Mouse (Mus musculus): ENCODE measurements around the gene Prkacb.

Gene Prkacb

DNA sequence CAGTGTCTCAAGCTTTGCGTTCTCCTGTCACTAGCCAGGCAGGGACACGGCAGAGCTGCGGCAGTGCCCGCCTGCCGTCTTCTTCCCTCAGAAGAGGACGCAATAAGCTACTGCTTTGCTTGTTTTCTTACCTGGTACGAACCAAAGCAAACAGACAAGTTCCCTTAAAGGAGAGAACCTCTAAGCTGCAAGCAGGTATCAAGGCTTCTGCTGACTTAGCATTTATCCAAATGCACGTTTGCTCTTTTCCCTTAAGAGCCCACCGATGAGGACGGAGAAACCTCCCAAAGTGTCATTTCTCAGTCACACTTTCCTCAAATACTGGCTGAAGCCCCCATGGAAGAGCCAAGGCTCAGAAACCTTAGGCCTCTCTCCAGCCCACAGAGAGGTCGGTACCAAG, 81.3 kb downstream of the Prkacb start:
- DNase-seq (ENCODE audit: low read depth, low spot score): no peak

DNA sequence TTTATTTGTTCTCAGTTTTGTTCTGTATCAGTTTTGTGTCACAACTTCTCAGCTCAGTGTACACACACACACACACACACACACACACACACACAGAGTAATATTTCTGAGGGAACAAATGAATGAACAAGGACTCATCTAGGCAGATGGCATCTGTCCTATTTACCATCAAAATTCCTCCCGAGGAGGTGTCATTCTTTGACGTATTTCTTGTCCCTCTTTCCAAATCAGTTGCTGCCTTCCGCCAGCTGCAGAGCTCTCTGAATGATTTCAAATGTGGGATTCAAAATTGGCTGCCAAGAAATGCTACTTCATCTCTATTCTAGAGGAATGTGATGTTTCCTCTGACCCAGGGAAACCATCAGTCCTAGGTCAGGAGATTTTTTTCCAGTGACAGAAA, 89.8 kb downstream of the Prkacb start:
- no peak for DNase-seq (ENCODE audit: low read depth, low spot score)

DNA sequence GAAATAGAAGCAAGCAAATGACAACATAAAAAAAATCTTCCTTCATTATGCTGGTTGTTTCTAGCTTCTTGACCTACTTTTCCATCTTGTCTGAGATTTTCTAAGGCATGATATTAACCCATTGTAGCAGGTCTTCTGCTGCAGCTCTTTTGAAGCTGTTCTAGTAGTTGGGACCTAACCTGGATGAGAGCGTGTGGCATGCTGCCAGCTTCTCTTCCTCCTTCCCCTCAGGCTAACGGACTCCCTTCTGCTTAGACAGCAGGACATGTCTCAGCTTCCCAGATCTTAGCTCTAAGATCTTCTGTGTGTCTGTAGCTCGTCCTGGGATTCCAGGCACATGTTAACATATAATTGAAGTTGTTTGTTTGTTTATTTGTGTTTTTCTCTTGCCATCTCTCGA, 93.1 kb downstream of the Prkacb start:
- no peak for DNase-seq (ENCODE audit: low read depth, low spot score)

DNA sequence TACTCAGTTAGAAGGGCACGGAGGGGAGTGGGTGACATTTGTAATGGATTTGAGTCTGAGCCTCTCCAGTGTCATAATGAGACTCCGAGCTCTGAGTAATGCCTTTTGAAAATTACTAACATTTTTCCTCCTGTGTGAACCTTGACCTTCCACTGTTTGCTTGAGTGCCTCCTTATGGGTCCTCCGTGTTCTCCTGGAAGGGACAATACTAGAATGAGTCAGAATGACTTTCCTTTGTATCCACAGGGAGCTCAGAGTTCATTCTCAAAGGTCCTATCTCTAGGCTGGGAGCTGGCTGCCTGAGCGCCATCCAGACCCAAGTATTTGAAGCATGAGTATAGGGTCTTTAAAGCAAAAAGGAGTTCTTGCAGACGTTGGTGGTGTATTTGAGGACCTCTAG, 94.5 kb downstream of the Prkacb start:
- DNase-seq (ENCODE audit: low read depth, low spot score): no peak

DNA sequence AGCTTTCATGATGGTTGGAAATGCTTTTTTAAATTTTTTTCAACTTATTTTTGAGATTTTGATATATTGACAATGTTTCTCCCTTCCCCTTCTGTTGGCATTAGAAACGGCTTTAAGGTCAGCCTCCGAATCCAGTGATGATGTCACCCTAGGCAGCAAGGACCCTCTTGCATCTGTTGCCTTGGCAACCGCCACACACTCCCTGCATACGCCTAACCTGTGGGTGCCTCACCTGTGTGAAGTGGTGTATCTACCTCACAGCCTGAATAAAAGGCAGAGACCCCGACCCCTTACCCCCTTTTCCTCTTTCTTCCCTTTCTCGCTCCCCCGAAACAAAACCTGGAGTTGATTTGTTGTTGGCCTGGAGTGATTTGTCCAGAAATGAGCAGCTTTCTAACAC, 100.5 kb downstream of the Prkacb start:
- no peak for DNase-seq (ENCODE audit: low read depth, low spot score)

DNA sequence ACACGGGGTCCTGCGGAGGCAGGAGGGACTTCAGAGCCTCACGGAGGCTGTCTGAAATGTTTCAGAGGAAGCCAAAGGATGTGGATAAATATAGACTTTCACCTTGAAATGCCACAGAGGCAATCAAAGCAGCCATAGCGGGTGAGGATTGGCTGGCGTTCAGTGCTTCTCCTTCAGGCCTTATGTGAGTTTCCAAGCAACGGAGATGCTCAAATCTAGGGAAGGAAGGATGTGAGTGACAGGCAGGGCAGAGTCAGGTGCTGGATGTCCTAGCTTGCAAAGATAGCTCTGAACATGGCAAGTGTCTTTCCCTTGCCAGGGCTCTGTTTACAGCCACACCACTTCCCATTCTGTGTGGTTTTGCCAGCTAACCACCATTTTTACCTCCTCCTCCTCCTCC, 101.2 kb downstream of the Prkacb start:
- no peak for DNase-seq (ENCODE audit: low read depth, low spot score)

DNA sequence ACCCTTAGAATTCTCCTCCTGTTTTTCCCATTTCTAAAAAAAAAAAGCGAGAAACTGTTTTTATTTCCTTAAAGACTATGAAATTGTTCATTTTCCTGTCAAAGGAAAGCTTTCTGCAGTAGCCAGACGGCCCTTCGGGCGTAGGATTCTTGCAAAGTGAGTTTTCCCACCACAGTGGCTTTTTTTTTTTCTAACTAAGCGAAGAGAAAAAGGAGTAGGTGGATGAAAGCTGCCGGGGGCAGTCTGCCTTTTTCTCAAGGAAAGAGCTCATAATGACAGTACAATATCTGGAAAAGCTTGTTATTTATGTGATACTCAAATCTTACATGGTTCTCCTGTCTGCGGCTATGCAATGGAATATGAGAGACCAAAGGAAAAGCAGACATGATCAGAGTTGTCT, 101.7 kb downstream of the Prkacb start:
- no peak for DNase-seq (ENCODE audit: low read depth, low spot score)

DNA sequence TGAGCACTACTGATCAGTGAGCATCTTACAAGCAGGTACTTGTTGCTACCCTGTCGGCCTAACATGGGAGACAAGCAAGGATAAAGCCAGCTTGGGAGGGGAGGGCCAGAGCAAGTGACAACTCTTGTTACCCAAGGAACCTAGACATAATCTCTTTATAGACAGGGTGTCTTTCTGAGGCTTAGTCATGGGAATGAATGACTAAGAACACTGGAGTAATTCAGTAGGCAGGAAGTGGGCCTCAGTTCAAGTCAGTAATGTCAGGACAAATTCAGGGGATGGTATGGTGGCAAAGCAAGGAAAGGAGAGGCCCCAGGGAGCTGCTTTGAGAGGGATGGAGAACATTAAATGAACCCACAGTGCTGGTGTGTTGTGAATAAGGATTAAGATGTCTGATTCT, 103.7 kb downstream of the Prkacb start:
- DNase-seq (ENCODE audit: low read depth, low spot score): no peak

DNA sequence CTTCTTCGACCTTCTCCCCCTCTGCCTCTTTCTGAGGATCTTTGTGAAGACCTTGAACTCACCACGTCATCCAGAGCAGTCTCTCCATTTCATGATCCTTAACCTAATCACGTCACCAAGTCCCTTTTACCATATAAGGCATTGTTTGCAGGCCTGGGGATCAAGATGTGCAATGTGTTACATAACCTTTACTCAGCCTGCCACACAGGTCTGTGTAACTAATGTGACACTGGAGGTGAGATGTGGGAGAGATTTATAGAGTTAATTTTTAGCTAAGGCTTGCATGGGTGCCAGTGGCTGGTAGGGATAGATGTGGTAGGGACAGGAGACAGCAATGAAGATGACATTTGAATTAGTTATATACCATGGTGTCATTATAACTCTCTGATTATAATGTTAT, 104.4 kb downstream of the Prkacb start:
- no peak for DNase-seq (ENCODE audit: low read depth, low spot score)

DNA sequence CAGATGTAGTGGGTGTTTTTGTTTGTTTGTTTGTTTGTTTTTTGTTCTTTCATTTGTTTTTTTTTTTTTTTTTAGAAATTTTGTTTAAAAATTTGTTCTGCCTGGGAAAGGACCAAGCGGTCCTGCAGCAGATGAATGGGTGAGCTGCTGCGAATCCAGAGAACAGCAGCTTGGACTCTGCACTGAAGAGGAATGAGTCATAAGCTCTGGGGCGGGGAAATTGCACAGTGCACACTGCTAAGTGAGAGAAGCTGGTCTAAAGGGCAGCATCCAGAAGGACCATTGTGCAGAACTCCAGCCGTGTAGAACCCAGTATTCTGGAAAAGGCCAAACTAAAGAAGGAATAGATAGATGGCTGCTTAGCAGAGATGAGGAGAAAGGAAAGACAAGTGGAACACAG, 108.7 kb downstream of the Prkacb start:
- DNase-seq (ENCODE audit: low read depth, low spot score): no peak

DNA sequence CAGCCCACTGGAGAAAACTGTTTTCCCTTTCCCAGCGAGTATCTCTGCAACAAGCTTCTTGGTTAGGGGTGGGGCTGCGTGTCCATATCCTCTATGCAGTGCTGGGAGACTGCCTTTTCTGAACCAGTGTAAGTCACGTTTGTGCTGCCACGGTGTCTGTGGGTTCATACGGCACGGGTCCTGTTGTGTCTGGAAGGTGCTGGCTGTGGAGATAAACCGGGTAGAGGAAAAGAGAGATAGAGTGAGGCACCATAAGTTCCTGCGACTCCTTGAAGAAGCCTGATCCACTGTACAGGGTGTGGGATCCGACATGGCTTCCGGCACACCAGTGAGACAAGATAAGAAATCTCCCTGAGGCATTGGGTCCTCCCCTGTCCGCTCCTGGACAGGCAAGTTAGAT, 112.7 kb downstream of the Prkacb start:
- no peak for DNase-seq (ENCODE audit: low read depth, low spot score)

DNA sequence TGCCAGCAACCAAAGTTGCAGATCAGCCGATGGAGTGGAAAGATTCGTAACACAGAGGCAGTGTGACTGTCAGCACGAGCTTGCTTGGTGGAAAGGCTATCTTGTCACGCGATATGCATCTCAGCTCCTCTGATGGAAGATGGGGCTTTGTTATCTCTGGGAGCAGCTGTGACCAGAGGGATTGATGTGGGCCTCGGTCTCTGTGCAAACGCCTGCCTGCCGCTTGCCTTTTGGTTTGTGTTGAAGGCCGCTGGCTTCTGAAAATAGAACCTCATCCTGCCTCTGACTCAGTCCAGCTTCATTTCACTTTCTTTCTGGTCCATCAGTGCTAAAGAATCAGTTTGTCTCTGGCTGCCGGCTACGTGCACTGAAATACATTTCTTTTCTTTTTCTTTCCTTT, 113.8 kb downstream of the Prkacb start:
- DNase-seq (ENCODE audit: low read depth, low spot score): no peak

DNA sequence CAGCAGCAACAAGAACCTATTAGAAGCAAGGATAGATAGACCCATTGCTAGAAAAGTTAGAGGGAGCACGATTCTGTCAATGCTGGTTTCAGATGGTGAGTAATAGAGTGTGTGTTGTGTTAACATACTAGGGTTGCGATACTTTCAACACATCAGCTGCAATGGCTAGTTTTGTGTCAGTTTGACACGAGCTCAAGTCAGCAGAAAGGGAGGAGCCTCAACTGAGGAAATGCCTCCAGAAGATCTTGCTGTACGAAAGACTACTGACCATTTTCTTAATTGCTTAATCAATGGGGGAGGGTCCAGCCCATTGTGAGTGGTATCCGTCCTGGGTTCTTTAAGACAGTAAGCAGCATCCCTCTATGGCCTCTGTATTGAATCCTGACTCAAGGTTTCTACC, 120.2 kb downstream of the Prkacb start:
- DNase-seq (ENCODE audit: low read depth, low spot score): no peak

DNA sequence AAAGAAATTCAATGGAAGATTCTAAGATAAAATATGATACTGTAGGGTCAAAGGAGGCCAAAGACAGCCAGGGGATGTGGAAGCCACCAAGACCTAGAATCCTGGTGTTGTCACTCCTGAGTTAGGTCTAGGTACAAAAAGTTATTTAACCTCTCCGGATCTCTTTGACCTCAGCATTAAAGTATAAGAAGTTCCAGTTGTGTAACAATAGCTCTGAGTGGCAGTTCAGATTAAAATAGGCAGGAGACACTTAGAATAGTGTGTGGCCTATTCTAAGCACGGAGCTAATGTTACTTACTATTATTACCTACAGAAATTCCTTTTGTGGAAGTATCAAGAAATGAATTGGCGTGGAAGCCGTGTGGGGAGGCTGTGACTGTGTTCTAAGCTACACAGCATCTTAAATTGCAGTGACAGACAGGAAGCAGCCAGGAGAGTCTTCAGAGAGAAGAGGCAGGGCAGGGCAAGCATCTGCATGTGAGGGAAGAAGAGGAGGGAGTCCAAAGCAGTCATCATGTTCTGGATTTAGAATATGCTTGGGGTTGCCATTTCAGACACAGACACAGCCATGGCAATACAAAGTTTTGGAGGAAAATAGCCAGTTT, 125.6 kb downstream of the Prkacb start:
- no peak for DNase-seq (ENCODE audit: low read depth, low spot score)

DNA sequence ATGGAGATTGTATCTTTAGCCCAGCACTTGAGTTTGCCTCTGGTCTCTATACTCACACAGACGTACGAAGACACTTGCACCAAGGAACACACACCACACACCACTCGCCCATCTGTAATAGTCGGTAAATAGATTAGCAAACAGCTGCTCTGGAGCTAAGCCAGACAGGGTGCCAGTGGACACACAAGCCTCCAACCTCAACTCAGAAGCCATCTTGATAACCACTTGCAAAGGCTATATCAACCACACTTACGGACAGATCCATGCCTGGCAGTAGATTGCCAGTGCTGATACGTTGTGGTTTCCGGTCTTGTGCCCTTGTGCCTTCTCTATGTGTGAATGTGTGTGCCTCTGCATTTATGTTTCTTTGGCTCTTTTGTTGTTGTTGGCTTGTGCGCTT, 126.4 kb downstream of the Prkacb start:
- DNase-seq (ENCODE audit: low read depth, low spot score): no peak

DNA sequence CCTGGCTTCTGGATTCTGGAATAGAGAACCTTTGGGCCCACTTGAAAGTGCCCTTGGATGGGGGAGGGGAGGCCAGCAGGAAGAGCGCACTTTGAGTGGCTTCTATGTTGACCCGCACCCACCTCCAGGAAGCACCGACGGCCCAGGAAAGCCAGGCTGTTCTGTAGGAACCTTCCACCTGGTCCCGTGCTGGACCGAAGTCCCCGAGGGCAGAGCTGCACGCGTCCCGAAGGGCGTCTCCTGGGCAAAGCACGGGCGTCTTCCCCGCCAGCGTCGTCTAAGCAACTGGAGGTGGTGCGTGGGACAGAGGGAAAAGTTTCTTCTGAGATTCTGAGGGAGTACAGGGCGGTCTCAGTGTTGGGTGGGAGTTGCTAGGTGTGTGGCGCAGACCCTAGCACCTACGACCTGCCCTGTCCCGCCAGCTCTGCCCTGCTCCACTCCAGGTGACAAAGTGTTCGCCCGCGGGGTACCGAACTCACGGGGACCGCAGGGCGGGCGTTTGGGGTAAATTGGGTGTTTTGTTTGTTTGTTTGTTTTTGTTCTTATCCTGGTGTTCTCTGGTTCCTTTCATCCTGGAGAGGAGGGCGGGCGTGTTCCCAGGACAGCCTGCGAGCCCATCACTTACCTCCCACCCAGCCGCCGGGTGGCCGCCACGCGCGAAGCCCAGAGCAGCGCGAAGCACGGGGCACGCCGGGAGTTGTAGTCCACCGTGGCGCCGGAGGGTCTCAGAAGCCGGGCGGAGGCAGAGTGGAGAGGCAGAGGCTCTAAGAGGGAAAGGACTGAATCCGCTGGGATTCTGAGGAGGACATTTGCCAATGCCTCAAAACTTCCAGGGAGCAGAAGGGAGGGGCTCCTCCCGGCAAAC, 127.7 kb downstream of the Prkacb start, which contains the start of gene Samd13:
Gene Samd13, minus strand, starts transcription at position 782 of the 865 bp plus-strand sequence.
- DNase-seq (ENCODE audit: low read depth, low spot score): peak; percentile 60

DNA sequence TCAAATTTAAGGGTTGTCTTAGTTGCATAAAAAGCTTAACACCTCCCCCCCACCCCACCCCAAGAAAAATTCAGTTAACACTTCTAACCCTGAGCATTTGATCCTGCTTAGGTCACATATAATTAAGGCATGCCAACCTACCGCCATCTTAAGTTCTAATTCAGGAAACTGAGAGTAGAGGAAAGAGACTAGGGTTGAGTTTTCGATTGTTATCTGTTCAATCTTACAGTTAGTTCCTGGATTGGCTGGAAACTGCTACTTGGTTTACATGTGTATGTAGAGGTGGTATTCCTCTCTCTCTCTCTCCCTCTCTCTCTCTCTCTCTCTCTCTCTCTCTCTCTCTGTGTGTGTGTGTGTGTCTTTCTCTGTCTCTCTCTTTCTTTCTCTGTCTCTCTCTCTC, 129.7 kb downstream of the Prkacb start:
- DNase-seq (ENCODE audit: low read depth, low spot score): no peak

DNA sequence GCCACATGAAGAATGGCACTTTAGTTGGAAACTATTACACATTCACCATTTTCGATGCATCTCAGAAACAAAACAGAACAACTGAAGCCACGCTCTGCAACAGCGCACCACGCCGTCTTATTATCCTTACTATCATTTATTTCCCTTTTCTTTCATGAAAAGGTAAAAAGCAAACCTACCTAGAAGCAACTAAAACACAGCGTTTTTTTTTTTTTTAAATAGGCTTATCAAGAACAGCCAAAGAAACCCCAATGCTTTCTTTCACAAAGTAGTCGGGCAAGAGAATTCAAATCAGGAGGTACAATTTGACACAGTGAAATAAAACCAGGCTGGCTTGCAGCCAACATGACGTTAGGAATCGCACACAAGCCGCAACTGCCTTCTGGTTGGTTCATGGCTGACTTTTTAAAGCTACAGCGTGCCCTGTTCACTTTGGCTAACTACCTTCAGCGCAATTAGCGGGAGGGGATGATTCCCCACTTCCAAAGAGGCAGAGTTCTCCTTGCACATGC, 130.6 kb downstream of the Prkacb start:
- no peak for DNase-seq (ENCODE audit: low read depth, low spot score)

DNA sequence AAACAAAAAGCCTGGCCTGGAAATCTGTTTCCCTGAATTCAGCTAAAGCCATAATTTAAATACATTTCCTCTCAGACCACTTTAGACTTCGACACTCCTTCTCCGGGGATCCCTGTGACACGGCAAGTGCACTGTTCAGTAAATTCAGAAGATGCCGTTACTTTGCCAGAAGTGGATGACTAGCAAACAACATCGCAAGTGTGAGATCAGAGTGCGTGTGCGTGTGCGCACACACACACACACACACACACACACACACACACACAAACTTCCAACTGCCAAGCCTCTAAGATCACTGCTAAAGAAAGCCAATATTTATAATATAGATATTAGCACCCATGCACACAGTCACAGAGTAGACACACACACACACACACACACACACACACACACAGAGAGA, 131.1 kb downstream of the Prkacb start:
- no peak for DNase-seq (ENCODE audit: low read depth, low spot score)

DNA sequence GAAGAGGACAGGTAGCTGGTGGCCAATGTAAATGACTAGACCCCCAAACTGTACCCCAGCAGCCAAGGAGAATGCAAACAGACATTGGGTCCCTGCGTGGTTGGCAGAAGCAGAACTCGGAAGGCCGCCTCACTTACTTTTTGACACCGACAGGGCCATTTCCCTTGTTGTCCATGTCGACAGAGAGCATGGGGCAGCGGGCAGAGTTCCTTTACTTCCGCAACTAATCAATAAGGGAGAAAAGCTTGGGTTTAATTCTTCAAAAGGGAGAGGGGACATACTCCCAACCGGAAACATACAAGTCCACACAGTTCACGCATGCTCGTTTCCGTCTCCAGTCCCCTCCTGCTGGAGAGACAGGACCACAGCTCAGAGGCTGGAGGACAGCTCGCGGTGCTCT, 132.2 kb downstream of the Prkacb start:
- no peak for DNase-seq (ENCODE audit: low read depth, low spot score)

DNA sequence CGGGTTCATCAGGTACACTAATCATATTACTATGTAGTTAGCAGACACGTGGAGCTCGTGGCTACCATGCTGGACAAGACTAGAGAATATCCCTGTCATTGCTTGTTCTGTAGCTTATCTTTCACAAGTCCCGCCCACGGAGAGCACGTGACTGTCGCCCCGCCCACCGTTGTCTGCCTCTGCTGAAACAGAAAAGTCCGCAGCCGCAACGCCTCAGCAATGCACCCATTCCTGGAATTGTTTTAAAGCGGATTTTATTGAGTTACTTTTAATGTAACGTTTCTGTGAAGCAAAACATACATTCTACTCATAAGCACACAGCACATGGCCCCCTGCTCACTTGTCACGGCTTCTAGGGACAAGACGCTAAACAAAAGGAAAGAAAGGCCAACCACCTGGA, 133.1 kb downstream of the Prkacb start:
- DNase-seq (ENCODE audit: low read depth, low spot score): peak; percentile 27

Data from ES-CJ7 (cell line).